Mouse (Mus musculus) hindbrain, embryonic 11.5 days (tissue): ENCODE results near the gene Hoxc9. TPM values are rescaled to one million over a fixed set of nuclear protein-coding genes. Genes with fewer than 3 reads are reported as not detected.

Experiments used
- ATAC-seq: fragments of 200-750 bp; cut with Nextera tagmentation; 2 replicates; pipeline ENCODE4 v1.8.0; 2017; ENCODE audit warnings: mild to moderate bottlenecking, moderate TSS enrichment, moderate library complexity; ENCODE audit not compliant: low FRiP score
- DNase-seq: peaks from one replicate; pipeline ENCODE4 v3.0.0-alpha.2; 2015; ENCODE audit warnings: low spot score
- H3K27ac ChIP-seq: fragments of 300-500 bp; sonication (generic); 2 replicates; pipeline ENCODE4 v1.5.1; 2014; ENCODE audit warnings: mild to moderate bottlenecking, low read depth, low read length
- H3K27me3 ChIP-seq: fragments of 300-500 bp; sonication (generic); 2 replicates; pipeline ENCODE4 v1.6.1; 2014; ENCODE audit warnings: mild to moderate bottlenecking, low read length, moderate library complexity, mixed read lengths; ENCODE audit not compliant: control insufficient read depth, insufficient read depth
- H3K36me3 ChIP-seq: fragments of 300-500 bp; sonication (generic); 2 replicates; pipeline ENCODE4 v1.6.1; 2014; ENCODE audit warnings: mild to moderate bottlenecking, low read length, moderate library complexity, mixed read lengths; ENCODE audit not compliant: control insufficient read depth, insufficient read depth
- H3K4me1 ChIP-seq: fragments of 300-500 bp; sonication (generic); replicated peaks from 2 replicates; pipeline ENCODE4 v1.6.1; 2014; ENCODE audit warnings: low read length, mixed read lengths; ENCODE audit not compliant: control insufficient read depth, insufficient read depth
- H3K4me2 ChIP-seq: fragments of 300-500 bp; sonication (generic); replicated peaks from 2 replicates; pipeline ENCODE4 v1.6.1; 2014; ENCODE audit warnings: mild to moderate bottlenecking, low read depth, low read length
- H3K4me3 ChIP-seq: fragments of 300-500 bp; sonication (generic); 2 replicates; pipeline ENCODE4 v1.5.1; 2014; ENCODE audit warnings: low read depth, low read length
- H3K9ac ChIP-seq: fragments of 300-500 bp; sonication (generic); 2 replicates; pipeline ENCODE4 v1.6.1; 2014; ENCODE audit warnings: low read depth, low read length
- H3K9me3 ChIP-seq: fragments of 300-500 bp; sonication (generic); 2 replicates; pipeline ENCODE4 v1.6.1; 2016; ENCODE audit warnings: low read length; ENCODE audit not compliant: control insufficient read depth
- WGBS: fragments of 180-500 bp; shearing (Covaris S2); extraction: QIAGEN DNeasy Blood & Tissue Kit; methylation state at CpG from one replicate; pipeline ENCODE4 v1.1.7; 2014; 5-methylcytosine and 5-hydroxymethylcytosine counted together
- polyA plus RNA-seq: library from polyadenylated mRNA; unstranded; fragments of >200 nt; fragmentation: Nextera tagmentation; extraction: Ambion mirVana; gene quantifications from 2 replicates; pipeline ENCODE4 v1.2.1, GENCODE M21; 2014

The Hoxc9 gene
- polyA plus RNA-seq, 1 experiment from 2014 or later, result not detected

- DNase-seq, result no peak
- peaks cover 94% of the 10 kb centered on the region for H3K27me3 ChIP-seq
- H3K9me3 ChIP-seq, result no peaks in the 10 kb centered on the region
- no peaks in the 10 kb centered on the region for H3K36me3 ChIP-seq
- no peaks in the 10 kb centered on the region for H3K4me1 ChIP-seq
- no peak overlapping the region for H3K4me3 ChIP-seq
- ATAC-seq, result no peak
- H3K27ac ChIP-seq, result no peak overlapping the region
- no peak overlapping the region for H3K4me2 ChIP-seq
- no peak overlapping the region for H3K9ac ChIP-seq
- WGBS, result 4% methylated on average over 12 of the region's 12 CpGs
Observed at GRCm38 (mm10) chr15:102970740-102971139, 5.5 kb upstream of the Hoxc9 start.

- ATAC-seq, result no peak
- Histone ChIP-seq H3K4me2 (no peak overlapping the region), H3K9me3 (no peaks in the 10 kb centered on the region), H3K4me3 (no peak overlapping the region), H3K9ac (no peak overlapping the region), H3K27ac (no peak overlapping the region), H3K36me3 (no peaks in the 10 kb centered on the region), H3K4me1 (no peaks in the 10 kb centered on the region), H3K27me3 (peaks cover 94% of the 10 kb centered on the region)
- WGBS, result 2% methylated on average over 21 of the region's 21 CpGs
- DNase-seq, result no peak
Observed at GRCm38 (mm10) chr15:102972254-102972653, 4.0 kb upstream of the Hoxc9 start.

- Histone ChIP-seq H3K4me2 (no peak overlapping the region), H3K27me3 (peaks cover 94% of the 10 kb centered on the region), H3K27ac (no peak overlapping the region), H3K9ac (no peak overlapping the region), H3K4me3 (no peak overlapping the region), H3K9me3 (no peaks in the 10 kb centered on the region), H3K4me1 (no peaks in the 10 kb centered on the region), H3K36me3 (no peaks in the 10 kb centered on the region)
- ATAC-seq (no peak), DNase-seq (no peak)
- under 1% methylated on average over 6 of the region's 6 CpGs for WGBS
Observed at GRCm38 (mm10) chr15:102972753-102973152, 3.5 kb upstream of the Hoxc9 start.

- 5% methylated on average over 7 of the region's 7 CpGs for WGBS
- peaks cover 96% of the 10 kb centered on the region for H3K27me3 ChIP-seq
- no peak overlapping the region for H3K27ac ChIP-seq
- H3K9me3 ChIP-seq, result no peaks in the 10 kb centered on the region
- H3K4me1 ChIP-seq, result no peaks in the 10 kb centered on the region
- H3K36me3 ChIP-seq, result no peaks in the 10 kb centered on the region
- H3K9ac ChIP-seq, result no peak overlapping the region
- ATAC-seq (no peak), DNase-seq (no peak)
- no peak overlapping the region for H3K4me3 ChIP-seq
- no peak overlapping the region for H3K4me2 ChIP-seq
Observed at GRCm38 (mm10) chr15:102975034-102975433, 1.2 kb upstream of the Hoxc9 start.

- under 1% methylated on average over 21 of the region's 21 CpGs for WGBS
- no peaks in the 10 kb centered on the region for H3K4me1 ChIP-seq
- no peaks in the 10 kb centered on the region for H3K36me3 ChIP-seq
- no peak overlapping the region for H3K27ac ChIP-seq
- no peaks in the 10 kb centered on the region for H3K9me3 ChIP-seq
- peaks cover 96% of the 10 kb centered on the region for H3K27me3 ChIP-seq
- DNase-seq (no peak), ATAC-seq (no peak)
- no peak overlapping the region for H3K9ac ChIP-seq
- no peak overlapping the region for H3K4me3 ChIP-seq
- H3K4me2 ChIP-seq, result no peak overlapping the region
Observed at GRCm38 (mm10) chr15:102975688-102976111, 539 bp upstream of the Hoxc9 start.

GRCm38 (mm10) chr15:102976631-102977422 lies 588 bp downstream of the Hoxc9 start:
- H3K27ac ChIP-seq, result no peak overlapping the region
- no peak overlapping the region for H3K9ac ChIP-seq
- no peaks in the 10 kb centered on the region for H3K36me3 ChIP-seq
- no peak overlapping the region for H3K4me2 ChIP-seq
- H3K4me3 ChIP-seq, result no peak overlapping the region
- ATAC-seq (no peak), DNase-seq (no peak)
- H3K4me1 ChIP-seq, result no peaks in the 10 kb centered on the region
- no peaks in the 10 kb centered on the region for H3K9me3 ChIP-seq
- H3K27me3 ChIP-seq, result peaks cover 97% of the 10 kb centered on the region
- under 1% methylated on average over 37 of the region's 37 CpGs for WGBS

- Histone ChIP-seq H3K9ac (no peak overlapping the region), H3K36me3 (no peaks in the 10 kb centered on the region), H3K4me3 (no peak overlapping the region), H3K27ac (no peak overlapping the region), H3K4me2 (no peak overlapping the region), H3K27me3 (peaks cover 97% of the 10 kb centered on the region), H3K9me3 (no peaks in the 10 kb centered on the region), H3K4me1 (no peaks in the 10 kb centered on the region)
- DNase-seq (no peak), ATAC-seq (no peak)
- 2% methylated on average over 16 of the region's 16 CpGs for WGBS
Observed at GRCm38 (mm10) chr15:102977423-102977974, 1.3 kb downstream of the Hoxc9 start.

- peaks cover 97% of the 10 kb centered on the region for H3K27me3 ChIP-seq
- no peak overlapping the region for H3K9ac ChIP-seq
- H3K4me2 ChIP-seq, result no peak overlapping the region
Observed at GRCm38 (mm10) chr15:102978615-102979515, 2.6 kb downstream of the Hoxc9 start.

More at GRCm38 (mm10) chr15:102978615-102979515, 2.6 kb downstream of the Hoxc9 start:
- no peak overlapping the region for H3K4me3 ChIP-seq
- no peaks in the 10 kb centered on the region for H3K9me3 ChIP-seq
- ATAC-seq (no peak), DNase-seq (no peak)
- no peak overlapping the region for H3K27ac ChIP-seq
- no peaks in the 10 kb centered on the region for H3K36me3 ChIP-seq
- WGBS, result 2% methylated on average over 13 of the region's 13 CpGs
- no peaks in the 10 kb centered on the region for H3K4me1 ChIP-seq
